In genomic region chr1:126454504-126455173, GRCm38 (mm10) we compare ENCODE assay signal across 15 mouse cellular contexts.
A peak's percentile ranks its signal among the peaks of the same experiment; 100 is the strongest.
DNase-seq lines count a peak whose midpoint lies in the region; ATAC-seq and TF ChIP-seq lines count a peak whose summit lies in the region.
"Had no signal": no experiment of that assay in that cellular context is flagged by ENCODE, and none has a peak within 500 bp of the region (broad histone marks: within the 10 kb centered on the region; RNA-seq: fewer than 3 reads in every experiment).

No protein-coding gene starts in this region.

- H3K9me3 ChIP-seq in lung, embryonic 15.5 days: no peaks in the 10 kb centered on the region
- H3K9me3 ChIP-seq in hindbrain, postnatal 0 days (ENCODE audit: low read length): no peaks in the 10 kb centered on the region
- H3K9me3 ChIP-seq: embryonic facial prominence, embryonic 15.5 days; heart, embryonic 12.5 days; neural tube, embryonic 13.5 days had no signal

- no peak overlapping the region for H3K4me3 ChIP-seq in lung, embryonic 15.5 days
- no peak overlapping the region for H3K4me3 ChIP-seq in hindbrain, postnatal 0 days (ENCODE audit: low read length)
- H3K4me3 ChIP-seq: embryonic facial prominence, embryonic 15.5 days; gastrocnemius, adult 2 months; heart, embryonic 12.5 days; left cerebral cortex, adult 2 months; neural tube, embryonic 13.5 days had no signal

- H3K27ac ChIP-seq in lung, embryonic 15.5 days: no peak overlapping the region
- no peak overlapping the region for H3K27ac ChIP-seq in hindbrain, postnatal 0 days
- H3K27ac ChIP-seq: embryonic facial prominence, embryonic 15.5 days; gastrocnemius, adult 2 months; kidney, postnatal 0 days; left cerebral cortex, adult 2 months; macrophage; neural tube, embryonic 13.5 days had no signal

- H3K36me3 ChIP-seq in lung, embryonic 15.5 days: no peaks in the 10 kb centered on the region
- no peaks in the 10 kb centered on the region for H3K36me3 ChIP-seq in hindbrain, postnatal 0 days (ENCODE audit: insufficient read depth, low read length)
- H3K36me3 ChIP-seq: embryonic facial prominence, embryonic 15.5 days; heart, embryonic 12.5 days; neural tube, embryonic 13.5 days had no signal

- peaks cover 9% of the 10 kb centered on the region for H3K4me1 ChIP-seq in lung, embryonic 15.5 days
- H3K4me1 ChIP-seq in hindbrain, postnatal 0 days (ENCODE audit: insufficient read depth, low read length): no peaks in the 10 kb centered on the region
- H3K4me1 ChIP-seq: embryonic facial prominence, embryonic 15.5 days; heart, embryonic 12.5 days had no signal

- TF ChIP-seq CTCF in hindbrain, postnatal 0 days (IDR thresholded peaks at IDR 0.05; ENCODE audit: low read depth): no peak

- no peak overlapping the region for H3K4me2 ChIP-seq in lung, embryonic 15.5 days
- H3K4me2 ChIP-seq in hindbrain, postnatal 0 days (ENCODE audit: low read depth, low read length): no peak overlapping the region
- H3K4me2 ChIP-seq: embryonic facial prominence, embryonic 15.5 days; heart, embryonic 12.5 days; liver, embryonic 11.5 days; neural tube, embryonic 13.5 days had no signal

- no peaks in the 10 kb centered on the region for H3K27me3 ChIP-seq in lung, embryonic 15.5 days
- H3K27me3 ChIP-seq in hindbrain, postnatal 0 days (ENCODE audit: insufficient read depth, low read length): no peaks in the 10 kb centered on the region
- H3K27me3 ChIP-seq: embryonic facial prominence, embryonic 15.5 days; heart, embryonic 12.5 days; neural tube, embryonic 13.5 days had no signal

- peak; percentile 39; the same call in 1 of the 2 replicates for ATAC-seq in lung, embryonic 15.5 days (ENCODE audit: borderline replicate concordance, extremely low read depth, low FRiP score, low TSS enrichment)
- peak; percentile 70 for ATAC-seq in hindbrain, postnatal 0 days

- 55% methylated on average over 9 of the region's 9 CpGs for WGBS in lung, embryonic 15.5 days
- WGBS in hindbrain, postnatal 0 days: 25% methylated on average over 9 of the region's 9 CpGs

- no peak overlapping the region for H3K9ac ChIP-seq in lung, embryonic 15.5 days
- H3K9ac ChIP-seq in hindbrain, postnatal 0 days (replicated peaks; ENCODE audit: low read length): no peak overlapping the region
- H3K9ac ChIP-seq: embryonic facial prominence, embryonic 15.5 days; heart, embryonic 12.5 days; neural tube, embryonic 13.5 days had no signal

- DNase-seq in lung, postnatal 10 days: no peak
- DNase-seq in cerebellum, adult 11-12 months: peak; percentile 85
- peak; percentile 71 to 87 for DNase-seq in cerebellum, postnatal 14 days
- peak; percentile 70 for DNase-seq in hindbrain, postnatal 0 days (ENCODE audit: low spot score)
- no peak for DNase-seq in ovary, adult 18-20 months (ENCODE audit: low spot score)
- DNase-seq in T-cell, adult 2 months (ENCODE audit: low spot score): no peak
- DNase-seq: gastrocnemius, adult 2 months had no signal

Comparison
In these comparisons a context has a peak if more than half of its experiments do, and no peak if none do; other contexts are left out.
1. DNase-seq: peak in cerebellum, adult 11-12 months (single experiment), cerebellum, postnatal 14 days (2 of 2) and hindbrain, postnatal 0 days (single experiment); none in lung, postnatal 10 days (single experiment), ovary, adult 18-20 months (single experiment) and T-cell, adult 2 months (single experiment).